Comparison of ENCODE assay signal across 9 mouse cellular contexts in the genomic region with DNA sequence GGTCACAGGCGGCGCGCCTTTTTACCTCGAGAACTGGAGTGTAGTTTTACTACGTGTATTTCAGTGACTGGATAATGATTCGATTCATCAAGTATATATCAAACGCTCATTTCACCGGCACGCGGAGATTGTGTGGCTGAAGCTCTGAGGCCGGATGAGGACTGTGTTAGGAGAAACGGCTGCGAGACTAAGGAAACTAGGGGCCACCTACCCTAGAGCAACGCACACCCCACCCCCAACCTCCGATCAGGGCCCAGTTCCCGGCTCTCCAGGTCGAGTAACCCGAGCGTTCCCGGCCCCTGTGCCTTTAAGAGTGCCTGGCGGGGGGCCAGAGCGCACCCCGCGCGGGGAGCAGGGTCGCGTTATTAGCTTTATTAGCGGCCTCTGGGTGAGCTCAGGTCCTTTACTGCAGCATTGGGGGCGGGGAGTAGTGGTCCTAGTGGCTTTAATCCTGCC. TPM values are rescaled to one million over a fixed set of nuclear protein-coding genes. Genes with fewer than 3 reads are reported as not detected.
DNase-seq lines count a peak whose midpoint lies in the region; ATAC-seq and TF ChIP-seq lines count a peak whose summit lies in the region.
"Had no signal": no experiment of that assay in that cellular context is flagged by ENCODE, and none has a peak within 500 bp of the region (broad histone marks: within the 10 kb centered on the region; RNA-seq: fewer than 3 reads in every experiment).

No protein-coding gene starts in this region.

- ATAC-seq in embryonic facial prominence, embryonic 11.5 days (replicated peaks; ENCODE audit: insufficient number of reproducible peaks, low FRiP score, low TSS enrichment, low read depth) = no peak; the same call in 1 of the 2 replicates
- ATAC-seq in heart, embryonic 12.5 days (ENCODE audit: insufficient number of reproducible peaks, low FRiP score) = peak; percentile 38; the same call in 1 of the 2 replicates
- no peak for ATAC-seq in kidney, embryonic 16.5 days (ENCODE audit: low FRiP score, low TSS enrichment)
- no peak for ATAC-seq in monocyte, adult 5-6 weeks (replicated peaks; ENCODE audit: insufficient number of reproducible peaks, low FRiP score, low TSS enrichment, poor library complexity, severe bottlenecking)

- peak overlapping the region; percentile 82 for H3K4me2 ChIP-seq in embryonic facial prominence, embryonic 11.5 days (ENCODE audit: low read depth, low read length)
- H3K4me2 ChIP-seq in heart, embryonic 12.5 days = peak overlapping the region; percentile 92
- peak overlapping the region; percentile 91 for H3K4me2 ChIP-seq in kidney, embryonic 16.5 days (replicated peaks; ENCODE audit: low read depth, low read length)

- TF ChIP-seq CTCF in lung, adult 2 months (IDR thresholded peaks at IDR 0.05; ENCODE audit: insufficient read depth, low read length) = no peak

- H3K9ac ChIP-seq in embryonic facial prominence, embryonic 11.5 days (replicated peaks; ENCODE audit: low read length) = peak overlapping the region; percentile 94
- H3K9ac ChIP-seq in heart, embryonic 12.5 days = peak overlapping the region; percentile 93
- peak overlapping the region; percentile 88 for H3K9ac ChIP-seq in kidney, embryonic 16.5 days (replicated peaks; ENCODE audit: low read length)

- H3K27me3 ChIP-seq in embryonic facial prominence, embryonic 11.5 days (ENCODE audit: control insufficient read depth, insufficient read depth, low read length) = no peaks in the 10 kb centered on the region
- no peaks in the 10 kb centered on the region; the same call in 1 of the 2 replicates for H3K27me3 ChIP-seq in heart, embryonic 12.5 days (replicated peaks)
- H3K27me3 ChIP-seq in kidney, embryonic 16.5 days (ENCODE audit: insufficient read depth, low read length) = peaks cover 39% of the 10 kb centered on the region

- peak; percentile 41 for DNase-seq in lung, adult 2 months
- no peak for DNase-seq in lung, postnatal 14 days
- peak; percentile 78 for DNase-seq in embryonic facial prominence, embryonic 11.5 days (ENCODE audit: low spot score)
- peak; percentile 62 to 78 for DNase-seq in lung, postnatal 4 days
- DNase-seq in testis, postnatal 10 days (ENCODE audit: low spot score) = peak; percentile 80

- H3K27ac ChIP-seq in embryonic facial prominence, embryonic 11.5 days (replicated peaks; ENCODE audit: low read depth, low read length) = peak overlapping the region; percentile 96
- H3K27ac ChIP-seq in heart, embryonic 12.5 days (ENCODE audit: poor library complexity, severe bottlenecking) = peak overlapping the region; percentile 98
- peak overlapping the region; percentile 95 for H3K27ac ChIP-seq in kidney, embryonic 16.5 days (ENCODE audit: low read length)
- H3K27ac ChIP-seq: macrophage had no signal

- H3K4me3 ChIP-seq in lung, adult 2 months (replicated peaks; ENCODE audit: extremely low read depth, low read depth, low read length) = peak overlapping the region; percentile 61
- H3K4me3 ChIP-seq in embryonic facial prominence, embryonic 11.5 days (ENCODE audit: low read depth, low read length) = peak overlapping the region; percentile 79
- H3K4me3 ChIP-seq in heart, embryonic 12.5 days = peak overlapping the region; percentile 79
- peak overlapping the region; percentile 73 for H3K4me3 ChIP-seq in kidney, embryonic 16.5 days (ENCODE audit: low read length)

- 1% methylated on average over 29 of the region's 29 CpGs for WGBS in lung, adult 2 months
- WGBS in embryonic facial prominence, embryonic 11.5 days = under 1% methylated on average over 29 of the region's 29 CpGs
- under 1% methylated on average over 29 of the region's 29 CpGs for WGBS in heart, embryonic 12.5 days
- WGBS in kidney, embryonic 16.5 days = under 1% methylated on average over 29 of the region's 29 CpGs

- H3K9me3 ChIP-seq in embryonic facial prominence, embryonic 11.5 days (replicated peaks; ENCODE audit: control insufficient read depth, low read length) = no peaks in the 10 kb centered on the region
- no peaks in the 10 kb centered on the region for H3K9me3 ChIP-seq in heart, embryonic 12.5 days (replicated peaks)
- no peaks in the 10 kb centered on the region for H3K9me3 ChIP-seq in kidney, embryonic 16.5 days (ENCODE audit: low read length)

- TF ChIP-seq POLR2A in lung, adult 2 months (IDR thresholded peaks at IDR 0.05; ENCODE audit: borderline replicate concordance, extremely low read depth, low read depth, low read length) = no peak

- no peaks in the 10 kb centered on the region; the same call in 1 of the 2 replicates for H3K4me1 ChIP-seq in lung, adult 2 months (ENCODE audit: control insufficient read depth, insufficient read depth, low read length)
- peaks cover 2% of the 10 kb centered on the region for H3K4me1 ChIP-seq in embryonic facial prominence, embryonic 11.5 days (ENCODE audit: control insufficient read depth, insufficient read depth, low read length)
- H3K4me1 ChIP-seq in heart, embryonic 12.5 days (replicated peaks) = peaks cover 21% of the 10 kb centered on the region
- peaks cover 37% of the 10 kb centered on the region for H3K4me1 ChIP-seq in kidney, embryonic 16.5 days (ENCODE audit: insufficient read depth, low read length)

- no peaks in the 10 kb centered on the region for H3K36me3 ChIP-seq in embryonic facial prominence, embryonic 11.5 days (replicated peaks; ENCODE audit: control insufficient read depth, insufficient read depth, low read depth, low read length)
- no peaks in the 10 kb centered on the region for H3K36me3 ChIP-seq in heart, embryonic 12.5 days
- H3K36me3 ChIP-seq in kidney, embryonic 16.5 days (ENCODE audit: insufficient read depth, low read length) = no peaks in the 10 kb centered on the region

RNA-seq across cellular contexts. Expression of gene Wnt5a, which starts 1.9 kb away (rescaled TPM):
- polyA plus RNA-seq in lung, adult 2 months (2012; rRNA removed) = 5.7 and 6.9 TPM in 2 replicates
- 66.6 and 67.4 TPM in 2 replicates for polyA plus RNA-seq in embryonic facial prominence, embryonic 11.5 days (2014; fragmentation: Nextera tagmentation; extraction: Ambion mirVana)
- polyA plus RNA-seq in heart, embryonic 12.5 days (2016; fragmentation: Nextera tagmentation; extraction: Ambion mirVana) = 40.6 and 47.4 TPM in 2 replicates
- 26.0 and 27.9 TPM in 2 replicates for polyA plus RNA-seq in kidney, embryonic 16.5 days (2015; fragmentation: Nextera tagmentation; extraction: Ambion mirVana)
- total RNA-seq in monocyte, adult 5-6 weeks (2017) = not detected in 3 replicates
- polyA plus RNA-seq: macrophage had no signal
